Mouse (Mus musculus): ENCODE measurements around the gene Prr23a2.

DNA sequence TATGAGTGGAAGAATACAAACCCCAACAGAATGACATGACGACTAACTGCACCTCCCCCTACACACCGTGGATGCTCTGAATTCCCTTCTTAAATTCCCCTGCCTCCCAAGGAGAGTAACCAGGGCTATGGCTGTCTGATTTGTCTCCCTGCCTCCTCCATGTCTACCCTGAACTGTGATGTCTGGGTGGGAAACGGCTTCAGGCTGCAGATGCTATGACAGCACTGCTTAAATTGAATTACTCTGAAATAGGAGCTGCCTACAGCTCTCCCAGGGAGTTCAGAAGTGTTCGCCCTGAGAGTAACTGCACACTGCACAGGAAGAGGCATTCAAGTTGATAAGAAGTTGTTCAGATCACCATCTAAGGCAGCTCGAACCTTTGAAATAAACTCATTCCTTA is 26.8 kb upstream of the Prr23a2 start:
- no peak for TF ChIP-seq CTCF (IDR thresholded peaks at IDR 0.05; ENCODE audit: borderline replicate concordance, insufficient read depth, low read length)
- no peak for TF ChIP-seq POLR2A (IDR thresholded peaks at IDR 0.05; ENCODE audit: low read depth, low read length)

All from embryonic fibroblast, embryonic 13.5 days (primary cell).